ENCODE assay signal across 17 mouse cellular contexts in genomic region chr1:191253636-191254035, GRCm38 (mm10). TPM values are rescaled to one million over a fixed set of nuclear protein-coding genes. Genes with fewer than 3 reads are reported as not detected.
A peak's percentile ranks its signal among the peaks of the same experiment; 100 is the strongest.
DNase-seq lines count a peak whose midpoint lies in the region; ATAC-seq and TF ChIP-seq lines count a peak whose summit lies in the region.
"Had no signal": no experiment of that assay in that cellular context is flagged by ENCODE, and none has a peak within 500 bp of the region (broad histone marks: within the 10 kb centered on the region; RNA-seq: fewer than 3 reads in every experiment).

No protein-coding gene starts in this region.

- no peak for ATAC-seq in lung, embryonic 14.5 days (ENCODE audit: insufficient read depth)
- peak; percentile 66 for ATAC-seq in granulocyte monocyte progenitor cell, adult 5-6 weeks (replicated peaks; ENCODE audit: poor library complexity, severe bottlenecking)
- ATAC-seq in monocyte, adult 5-6 weeks (replicated peaks; ENCODE audit: insufficient number of reproducible peaks, low FRiP score, low TSS enrichment, poor library complexity, severe bottlenecking): 0 out of 2 replicates have a peak, but pooled peaks have one; percentile 20
- ATAC-seq: forebrain, embryonic 16.5 days had no signal

- peak; percentile 52 for DNase-seq in adrenal gland, adult 2 months
- DNase-seq in adrenal gland, postnatal 25 days: no peak
- no peak for DNase-seq in lung, embryonic 14.5 days
- no peak for DNase-seq in lung, adult 2 months
- no peak for DNase-seq in frontal cortex, postnatal 36 days (ENCODE audit: low spot score in 2 of 2)
- DNase-seq in cerebellum, postnatal 14 days: no peak
- DNase-seq: cerebellum, adult 11-12 months; cerebellum, adult 9-10 months had no signal

- no peaks in the 10 kb centered on the region for H3K9me3 ChIP-seq in lung, embryonic 14.5 days (ENCODE audit: low read depth, low read length)
- H3K9me3 ChIP-seq: embryonic facial prominence, embryonic 13.5 days; forebrain, embryonic 12.5 days; heart, embryonic 15.5 days; hindbrain, embryonic 13.5 days had no signal

- WGBS in lung, embryonic 14.5 days: 64% methylated on average over 1 of the region's 1 CpGs
- 65% methylated on average over 1 of the region's 1 CpGs for WGBS in lung, adult 2 months

- no peak overlapping the region for H3K9ac ChIP-seq in lung, embryonic 14.5 days
- H3K9ac ChIP-seq: embryonic facial prominence, embryonic 13.5 days; forebrain, embryonic 12.5 days; heart, embryonic 15.5 days; hindbrain, embryonic 13.5 days had no signal

- H3K4me3 ChIP-seq in lung, embryonic 14.5 days (ENCODE audit: low read depth, low read length): no peak overlapping the region
- H3K4me3 ChIP-seq in lung, adult 2 months (replicated peaks; ENCODE audit: extremely low read depth, low read depth, low read length): no peak overlapping the region
- H3K4me3 ChIP-seq: embryonic facial prominence, embryonic 13.5 days; forebrain, embryonic 12.5 days; heart, embryonic 15.5 days; hindbrain, embryonic 13.5 days had no signal

- H3K4me2 ChIP-seq in lung, embryonic 14.5 days: no peak overlapping the region
- H3K4me2 ChIP-seq: embryonic facial prominence, embryonic 13.5 days; forebrain, embryonic 12.5 days; heart, embryonic 11.5 days; heart, embryonic 15.5 days; hindbrain, embryonic 13.5 days had no signal

- TF ChIP-seq CTCF in lung, embryonic 14.5 days (IDR thresholded peaks at IDR 0.05; ENCODE audit: low read depth): no peak
- TF ChIP-seq CTCF in lung, adult 2 months (IDR thresholded peaks at IDR 0.05; ENCODE audit: insufficient read depth, low read length): no peak

- H3K27ac ChIP-seq in lung, embryonic 14.5 days (ENCODE audit: low read depth): 0 out of 2 replicates have a peak overlapping the region, but pooled peaks have one; percentile 4
- H3K27ac ChIP-seq: embryonic facial prominence, embryonic 13.5 days; forebrain, embryonic 12.5 days; heart, embryonic 15.5 days; hindbrain, embryonic 13.5 days; hindbrain, postnatal 0 days had no signal

- no peak for TF ChIP-seq POLR2A in lung, adult 2 months (IDR thresholded peaks at IDR 0.05; ENCODE audit: borderline replicate concordance, extremely low read depth, low read depth, low read length)

- H3K4me1 ChIP-seq in lung, embryonic 14.5 days (ENCODE audit: insufficient read depth): peaks cover 11% of the 10 kb centered on the region; the same call in 1 of the 2 replicates
- no peaks in the 10 kb centered on the region for H3K4me1 ChIP-seq in lung, adult 2 months (ENCODE audit: control insufficient read depth, insufficient read depth, low read length)
- H3K4me1 ChIP-seq: forebrain, embryonic 12.5 days; hindbrain, embryonic 13.5 days had no signal

- H3K36me3 ChIP-seq in lung, embryonic 14.5 days (ENCODE audit: insufficient read depth): no peaks in the 10 kb centered on the region
- H3K36me3 ChIP-seq: embryonic facial prominence, embryonic 13.5 days; forebrain, embryonic 12.5 days; heart, embryonic 15.5 days; hindbrain, embryonic 13.5 days had no signal

- H3K27me3 ChIP-seq in lung, embryonic 14.5 days (ENCODE audit: insufficient read depth, low read length): no peaks in the 10 kb centered on the region
- H3K27me3 ChIP-seq: embryonic facial prominence, embryonic 13.5 days; forebrain, embryonic 12.5 days; heart, embryonic 15.5 days; hindbrain, embryonic 13.5 days had no signal

RNA-seq across cellular contexts. Expression of gene Atf3, which starts 35.8 kb away (rescaled TPM):
- total RNA-seq in adrenal gland, adult 2 months (2021): 1 to 10 TPM; 3.0 to 3.6 TPM
- polyA plus RNA-seq in adrenal gland, adult 2 months (2012; rRNA removed): 1.1 and 2.8 TPM in 2 replicates
- 0.67 TPM in 1 of 2 replicates, not detected in the other for total RNA-seq in adrenal gland, postnatal 25 days (2021)
- polyA plus RNA-seq in lung, embryonic 14.5 days (2014; fragmentation: Nextera tagmentation; extraction: Ambion mirVana): 3.7 and 4.5 TPM in 2 replicates
- 4.8 and 8.6 TPM in 2 replicates for polyA plus RNA-seq in lung, adult 2 months (2012; rRNA removed)
- not detected in 2 replicates for total RNA-seq in granulocyte monocyte progenitor cell, adult 5-6 weeks (2014; fragmentation: Nextera tagmentation)
- 8.7 and 12.8 TPM in 2 replicates for total RNA-seq in granulocyte monocyte progenitor cell, adult 5-6 weeks (2017)
- total RNA-seq in monocyte, adult 5-6 weeks (2017): 225 to 427 TPM (median 242 TPM) in 3 replicates

Comparison
In these comparisons a context has a peak if more than half of its experiments do, and no peak if none do; other contexts are left out.
1. RNA of gene Atf3, which starts 35.8 kb away (total RNA-seq): 225 to 427 TPM in monocyte, adult 5-6 weeks; 8.7 to 12.8 TPM in granulocyte monocyte progenitor cell, adult 5-6 weeks, 3.0 to 3.6 TPM in adrenal gland, adult 2 months and 0.67 TPM in adrenal gland, postnatal 25 days; every median in the first group is over 10 times any median in the second.